Comparison of ENCODE assay signal across 8 mouse cellular contexts in the genomic region with DNA sequence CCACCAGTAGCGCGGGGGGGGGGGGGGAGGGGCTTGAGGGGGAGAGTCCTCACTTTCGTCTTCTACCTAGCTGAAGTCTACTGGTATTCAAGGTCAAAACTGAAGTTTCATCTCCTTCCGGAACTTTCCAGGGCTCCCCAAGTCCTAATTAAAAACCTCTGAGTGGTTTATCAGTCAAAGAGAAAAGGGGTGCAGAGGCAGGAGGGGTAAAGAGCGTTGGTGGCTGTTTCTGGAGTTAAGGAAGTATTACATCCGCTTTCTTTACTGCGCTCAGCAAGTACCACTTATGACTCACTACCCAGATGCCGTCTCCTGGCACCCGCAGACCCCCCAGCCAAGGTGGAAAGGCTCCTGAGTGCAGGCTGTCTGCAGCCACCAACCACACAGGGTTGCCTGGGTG.
DNase-seq lines count a peak whose midpoint lies in the region; ATAC-seq and TF ChIP-seq lines count a peak whose summit lies in the region.

No protein-coding gene starts in this region.

- no peaks in the 10 kb centered on the region for H3K4me1 ChIP-seq in embryonic facial prominence, embryonic 11.5 days (ENCODE audit: control insufficient read depth, insufficient read depth, low read length)
- peaks cover 19% of the 10 kb centered on the region for H3K4me1 ChIP-seq in hindbrain, embryonic 15.5 days (replicated peaks)

- H3K9ac ChIP-seq in embryonic facial prominence, embryonic 11.5 days (replicated peaks; ENCODE audit: low read length): no peak overlapping the region
- H3K9ac ChIP-seq in hindbrain, embryonic 15.5 days: no peak overlapping the region

- peak; percentile 24 to 28 for DNase-seq in left cerebral cortex, adult 2 months (ENCODE audit: extremely low spot score in 1 of 2, low spot score in 2 of 2)
- no peak for DNase-seq in left cerebral cortex, postnatal 4 days
- no peak for DNase-seq in embryonic facial prominence, embryonic 11.5 days (ENCODE audit: low spot score)
- DNase-seq in right cerebral cortex, postnatal 25 days: peak; percentile 34
- DNase-seq in cerebellum, postnatal 36 days: no peak
- no peak for DNase-seq in cerebellum, adult 11 months

- no peak overlapping the region for H3K27ac ChIP-seq in left cerebral cortex, adult 2 months
- no peak overlapping the region for H3K27ac ChIP-seq in embryonic facial prominence, embryonic 11.5 days (replicated peaks; ENCODE audit: low read depth, low read length)
- no peak overlapping the region for H3K27ac ChIP-seq in hindbrain, embryonic 15.5 days (replicated peaks)
- H3K27ac ChIP-seq in macrophage: peak overlapping the region; percentile 96

- no peak for TF ChIP-seq CTCF in left cerebral cortex, adult 2 months (IDR thresholded peaks at IDR 0.05)

- no peak for ATAC-seq in embryonic facial prominence, embryonic 11.5 days (replicated peaks; ENCODE audit: insufficient number of reproducible peaks, low FRiP score, low TSS enrichment, low read depth)
- no peak for ATAC-seq in hindbrain, embryonic 15.5 days (ENCODE audit: low FRiP score, low read depth)

- H3K9me3 ChIP-seq in embryonic facial prominence, embryonic 11.5 days (replicated peaks; ENCODE audit: control insufficient read depth, low read length): peaks cover 6% of the 10 kb centered on the region
- no peaks in the 10 kb centered on the region for H3K9me3 ChIP-seq in hindbrain, embryonic 15.5 days

- no peak overlapping the region for H3K4me3 ChIP-seq in left cerebral cortex, adult 2 months
- H3K4me3 ChIP-seq in embryonic facial prominence, embryonic 11.5 days (ENCODE audit: low read depth, low read length): peak overlapping the region; percentile 7; the same call in 1 of the 2 replicates
- H3K4me3 ChIP-seq in hindbrain, embryonic 15.5 days: peak overlapping the region; percentile 23; the same call in 1 of the 2 replicates
- H3K4me3 ChIP-seq in macrophage (ENCODE audit: inconsistent target): peak overlapping the region; percentile 19; the same call in 1 of the 2 replicates

- H3K79me2 ChIP-seq in macrophage (ENCODE audit: inconsistent target): no peaks in the 10 kb centered on the region

- H3K27me3 ChIP-seq in embryonic facial prominence, embryonic 11.5 days (ENCODE audit: control insufficient read depth, insufficient read depth, low read length): no peaks in the 10 kb centered on the region
- H3K27me3 ChIP-seq in hindbrain, embryonic 15.5 days: no peaks in the 10 kb centered on the region

- WGBS in embryonic facial prominence, embryonic 11.5 days: 38% methylated on average over 7 of the region's 9 CpGs
- WGBS in hindbrain, embryonic 15.5 days: 33% methylated on average over 7 of the region's 9 CpGs
- WGBS in macrophage (ENCODE audit: missing documents): under 1% methylated on average over 8 of the region's 9 CpGs

- intact Hi-C loops in left cerebral cortex, adult 2 months (cut with DNase I): no loop called here
- intact Hi-C loops in left cerebral cortex, postnatal 4 days (cut with DNase I): no loop called here

- no peaks in the 10 kb centered on the region for H3K36me3 ChIP-seq in embryonic facial prominence, embryonic 11.5 days (replicated peaks; ENCODE audit: control insufficient read depth, insufficient read depth, low read depth, low read length)
- H3K36me3 ChIP-seq in hindbrain, embryonic 15.5 days: no peaks in the 10 kb centered on the region
- H3K36me3 ChIP-seq in macrophage (ENCODE audit: inconsistent target): no peaks in the 10 kb centered on the region

- peak overlapping the region; percentile 38 for H3K4me2 ChIP-seq in embryonic facial prominence, embryonic 11.5 days (ENCODE audit: low read depth, low read length)
- H3K4me2 ChIP-seq in hindbrain, embryonic 15.5 days: peak overlapping the region; percentile 50

Comparison
In these comparisons a context has a peak if more than half of its experiments do, and no peak if none do; other contexts are left out.
1. DNase-seq: peak in left cerebral cortex, adult 2 months (2 of 2) and right cerebral cortex, postnatal 25 days (single experiment); none in left cerebral cortex, postnatal 4 days (single experiment), embryonic facial prominence, embryonic 11.5 days (single experiment), cerebellum, postnatal 36 days (0 of 2) and cerebellum, adult 11 months (single experiment).